Mouse (Mus musculus) ES-E14 (cell line): ENCODE measurements around the gene Doc2g. TPM values are rescaled to one million over a fixed set of nuclear protein-coding genes. Genes with fewer than 3 reads are reported as not detected.
"Not testable (repeated sequence)": the region's sequence is repeated elsewhere in the genome, so short reads cannot be mapped to it uniquely, and the experiment has no call there.

ENCODE experiments used
- DNase-seq: peaks from one replicate; pipeline ENCODE4 v3.0.0-alpha.2; 2013; ENCODE audit warnings: low read depth, low spot score
- H3K27ac ChIP-seq: 2 replicates; pipeline ENCODE4 v1.5.1; 2012; ENCODE audit warnings: low read depth, mild to moderate bottlenecking, low read length, moderate library complexity, mixed read lengths; ENCODE audit not compliant: poor library complexity, insufficient read depth, severe bottlenecking
- H3K36me3 ChIP-seq: 2 replicates; pipeline ENCODE4 v1.6.1; 2012; ENCODE audit warnings: mild to moderate bottlenecking, low read length, moderate library complexity, mixed read lengths; ENCODE audit not compliant: control insufficient read depth, poor library complexity, insufficient read depth, severe bottlenecking
- H3K4me1 ChIP-seq, 2 experiments: fragments of 150-350 bp in 1 of 2; sonication (generic) in 1 of 2; 2 replicates each; pipeline ENCODE4 v1.6.1; 2012; ENCODE audit warnings: low read length in 2 of 2, mild to moderate bottlenecking in 1 of 2, mixed read lengths in 1 of 2; ENCODE audit not compliant: control insufficient read depth in 2 of 2, insufficient read depth in 2 of 2, poor library complexity in 1 of 2
- H3K4me3 ChIP-seq, 2 experiments: fragments of 150-350 bp in 1 of 2; sonication (generic) in 1 of 2; 2 replicates each; pipeline ENCODE4 v1.5.1; 2012; ENCODE audit warnings: low read length in 2 of 2, low read depth in 1 of 2, mild to moderate bottlenecking in 1 of 2, mixed read lengths in 1 of 2; ENCODE audit not compliant: insufficient read depth in 1 of 2, poor library complexity in 1 of 2, severe bottlenecking in 1 of 2
- H3K9ac ChIP-seq: 2 replicates; pipeline ENCODE4 v1.6.1; 2012; ENCODE audit warnings: low read depth, mild to moderate bottlenecking, low read length, mixed read lengths; ENCODE audit not compliant: poor library complexity, insufficient read depth, severe bottlenecking
- H3K9me3 ChIP-seq: fragments of 150-350 bp; sonication (generic); 2 replicates; pipeline ENCODE4 v1.6.1; 2012; ENCODE audit warnings: low read depth, mild to moderate bottlenecking, low read length; ENCODE audit not compliant: control insufficient read depth, insufficient read depth
- CHD2 ChIP-seq: IDR thresholded peaks from 2 replicates; pipeline ENCODE4 v1.6.1; 2014; ENCODE audit warnings: mild to moderate bottlenecking, low read depth, low read length, inconsistent platforms
- HCFC1 ChIP-seq: IDR thresholded peaks from 2 replicates; pipeline ENCODE4 v1.6.1; 2012; ENCODE audit warnings: low read length, inconsistent platforms, borderline replicate concordance; ENCODE audit not compliant: insufficient read depth
- MAFK ChIP-seq: IDR thresholded peaks from 2 replicates; pipeline ENCODE4 v1.6.1; 2014; ENCODE audit warnings: mild to moderate bottlenecking, low read depth, low read length, inconsistent platforms; ENCODE audit not compliant: insufficient read depth
- ZC3H11A ChIP-seq: IDR thresholded peaks from 2 replicates; pipeline ENCODE4 v1.6.1; 2012; ENCODE audit warnings: low read depth, mild to moderate bottlenecking, inconsistent platforms, low read length, borderline replicate concordance
- ZNF384 ChIP-seq: IDR thresholded peaks from 2 replicates; pipeline ENCODE4 v1.6.1; 2012; ENCODE audit warnings: low read depth, low read length, inconsistent platforms
- in situ Hi-C, 2 experiments: fragments of 600-800 bp; cut with MboI; formaldehyde crosslinking; loops; one replicate each; pipeline ENCODE4 v1.15.1; 2025; ENCODE audit warnings: low sequenced_read_pairs in 2 of 2, inconsistent platforms in 1 of 2; ENCODE audit not compliant: unreplicated experiment in 2 of 2
- total RNA-seq: library from RNA; depleted of rRNA; stranded (reverse); fragments of 300-350 nt; gene quantifications from 2 replicates; pipeline ENCODE4 v1.2.3, GENCODE M21; 2012; rRNA removed

Gene Doc2g
- 4.6 and 12.0 TPM in 2 replicates for total RNA-seq

GRCm38 (mm10) chr19:4003112-4003511 lies at the start of gene Doc2g:
Gene Doc2g, plus strand, starts transcription at chr19:4003313.
- H3K36me3 ChIP-seq, result peaks cover 20% of the 10 kb centered on the region
- H3K9ac ChIP-seq, result peak within 1 kb of the TSS; percentile 45
- peak within 1 kb of the TSS; percentile 39 to 55; a peak in 3 of 4 replicates for H3K4me3 ChIP-seq
- no peak within 1 kb of the TSS for H3K27ac ChIP-seq
- no peak for DNase-seq
- no peaks in the 10 kb centered on the region for H3K9me3 ChIP-seq
- peaks cover 0 to 17% of the 10 kb centered on the region in 2 experiments; a peak in 2 of 4 replicates for H3K4me1 ChIP-seq
- TF ChIP-seq ZNF384 (no peak), MAFK (no peak), CHD2 (no peak)
- in situ Hi-C loops, result no loop called here

GRCm38 (mm10) chr19:3955033-3955432 lies 48.1 kb upstream of the Doc2g start:
- Histone ChIP-seq H3K4me3 (no peak overlapping the region), H3K36me3 (no peaks in the 10 kb centered on the region), H3K4me1 (no peaks in the 10 kb centered on the region), H3K9me3 (no peaks in the 10 kb centered on the region), H3K9ac (no peak overlapping the region), H3K27ac (no peak overlapping the region)
- in situ Hi-C loops, result no loop called here
- DNase-seq, result no peak
- TF ChIP-seq MAFK (no peak), HCFC1 (no peak)

- in situ Hi-C loops, result no loop called here
- Histone ChIP-seq H3K9me3 (no peaks in the 10 kb centered on the region), H3K27ac (no peak overlapping the region), H3K9ac (no peak overlapping the region), H3K4me1 (no peaks in the 10 kb centered on the region), H3K36me3 (no peaks in the 10 kb centered on the region), H3K4me3 (no peak overlapping the region)
- no peak for TF ChIP-seq HCFC1
- TF ChIP-seq MAFK, result no peak
- no peak for TF ChIP-seq ZC3H11A
- DNase-seq, result no peak
These were observed 47.3 kb upstream of the Doc2g start for GRCm38 (mm10) chr19:3955804-3956203.

GRCm38 (mm10) chr19:3957296-3958036 lies 45.6 kb upstream of the Doc2g start:
- H3K9me3 ChIP-seq, DNase-seq, H3K27ac ChIP-seq, H3K9ac ChIP-seq, H3K4me3 ChIP-seq, H3K4me1 ChIP-seq, in situ Hi-C loops, H3K36me3 ChIP-seq: not testable (repeated sequence)

GRCm38 (mm10) chr19:3958470-3958869 lies 44.6 kb upstream of the Doc2g start, which contains the start of gene Aldh3b3:
Gene Aldh3b3, plus strand, starts transcription at chr19:3958645.
- Histone ChIP-seq H3K36me3 (no peaks in the 10 kb centered on the region), H3K4me1 (no peaks in the 10 kb centered on the region), H3K4me3 (no peak within 1 kb of the TSS), H3K9me3 (no peaks in the 10 kb centered on the region), H3K27ac (peak within 1 kb of the TSS; percentile 5; the same call in 1 of the 2 replicates), H3K9ac (no peak within 1 kb of the TSS)
- no peak for DNase-seq
- in situ Hi-C loops, result no loop called here
- TF ChIP-seq HCFC1, result no peak
- no peak for TF ChIP-seq ZC3H11A
- no peak for TF ChIP-seq MAFK
- no peak for TF ChIP-seq CHD2
- no peak for TF ChIP-seq ZNF384
